Mouse (Mus musculus) lung, embryonic 15.5 days (tissue): Measurements from ENCODE around the gene Acbd3. TPM values are rescaled to one million over a fixed set of nuclear protein-coding genes. Genes with fewer than 3 reads are reported as not detected.
A peak's percentile ranks its signal among the peaks of the same experiment; 100 is the strongest.

ENCODE experiments used
- ATAC-seq: fragments of 200-750 bp; cut with Nextera tagmentation; 2 replicates; pipeline ENCODE4 v1.8.0; 2017; ENCODE audit warnings: moderate number of reproducible peaks, borderline replicate concordance; ENCODE audit not compliant: low FRiP score, low TSS enrichment; ENCODE audit errors: extremely low read depth
- H3K27ac ChIP-seq: fragments of 300-500 bp; sonication (generic); 2 replicates; pipeline ENCODE4 v1.5.1; 2015; ENCODE audit warnings: moderate library complexity, mild to moderate bottlenecking, inconsistent platforms
- H3K27me3 ChIP-seq: fragments of 300-500 bp; sonication (generic); 2 replicates; pipeline ENCODE4 v1.6.1; 2015; ENCODE audit warnings: inconsistent platforms
- H3K36me3 ChIP-seq: fragments of 300-500 bp; sonication (generic); 2 replicates; pipeline ENCODE4 v1.6.1; 2015; ENCODE audit warnings: inconsistent platforms
- H3K4me1 ChIP-seq: fragments of 300-500 bp; sonication (generic); 2 replicates; pipeline ENCODE4 v1.6.1; 2015; ENCODE audit warnings: inconsistent platforms
- H3K4me2 ChIP-seq: fragments of 300-500 bp; sonication (generic); 2 replicates; pipeline ENCODE4 v1.6.1; 2015; ENCODE audit warnings: inconsistent platforms, mild to moderate bottlenecking, moderate library complexity
- H3K4me3 ChIP-seq: fragments of 300-500 bp; sonication (generic); 2 replicates; pipeline ENCODE4 v1.5.1; 2015; ENCODE audit warnings: mild to moderate bottlenecking, inconsistent platforms
- H3K9ac ChIP-seq: fragments of 300-500 bp; sonication (generic); 2 replicates; pipeline ENCODE4 v1.6.1; 2015; ENCODE audit warnings: inconsistent platforms
- H3K9me3 ChIP-seq: fragments of 300-500 bp; sonication (generic); 2 replicates; pipeline ENCODE4 v1.6.1; 2016; ENCODE audit warnings: inconsistent platforms
- WGBS: fragments of 180-500 bp; shearing (Covaris S2); methylation state at CpG from one replicate; pipeline ENCODE4 v1.1.7; 2015; 5-methylcytosine and 5-hydroxymethylcytosine counted together
- polyA plus RNA-seq: library from polyadenylated mRNA; unstranded; fragments of >200 nt; fragmentation: Nextera tagmentation; extraction: Ambion mirVana; gene quantifications from 2 replicates; pipeline ENCODE4 v1.2.1, GENCODE M21; 2015

The Acbd3 gene
- 22.1 and 22.6 TPM in 2 replicates for polyA plus RNA-seq

GRCm38 (mm10) chr1:180725704-180726179 is at the start of gene Acbd3:
Acbd3 (plus strand) TSS chr1:180726043.
- Histone ChIP-seq H3K9ac (peak within 1 kb of the TSS; percentile 86), H3K27ac (peak within 1 kb of the TSS; percentile 89), H3K9me3 (no peaks in the 10 kb centered on the region), H3K4me1 (peaks cover 31% of the 10 kb centered on the region), H3K4me3 (peak within 1 kb of the TSS; percentile 86), H3K36me3 (no peaks in the 10 kb centered on the region), H3K27me3 (no peaks in the 10 kb centered on the region), H3K4me2 (peak within 1 kb of the TSS; percentile 72)
- under 1% methylated on average over 50 of the region's 52 CpGs for WGBS
- peak; percentile 94 for ATAC-seq

GRCm38 (mm10) chr1:180691284-180691683 is 34.6 kb upstream of the Acbd3 start:
- WGBS: 72% methylated on average over 7 of the region's 7 CpGs
- H3K36me3 ChIP-seq: peaks cover 33% of the 10 kb centered on the region

GRCm38 (mm10) chr1:180696626-180697352 is 29.1 kb upstream of the Acbd3 start, which contains the start of gene Mixl1:
Mixl1 (minus strand) TSS chr1:180697034.
- H3K4me2 ChIP-seq: peak within 1 kb of the TSS; percentile 74
- H3K36me3 ChIP-seq: peaks cover 3% of the 10 kb centered on the region; the same call in 1 of the 2 replicates
- no peaks in the 10 kb centered on the region for H3K9me3 ChIP-seq
- H3K4me1 ChIP-seq: peaks cover 11% of the 10 kb centered on the region; the same call in 1 of the 2 replicates
- peak within 1 kb of the TSS; percentile 44 for H3K4me3 ChIP-seq
- H3K27ac ChIP-seq: no peak within 1 kb of the TSS
- H3K9ac ChIP-seq: no peak within 1 kb of the TSS
- peak; percentile 35; the same call in 1 of the 2 replicates for ATAC-seq
- H3K27me3 ChIP-seq: peaks cover 51% of the 10 kb centered on the region
- WGBS: under 1% methylated on average over 79 of the region's 79 CpGs

More at GRCm38 (mm10) chr1:180691284-180691683, 34.6 kb upstream of the Acbd3 start:
- Histone ChIP-seq H3K27me3 (peaks cover 21% of the 10 kb centered on the region), H3K9me3 (no peaks in the 10 kb centered on the region), H3K4me1 (peaks cover under 1% of the 10 kb centered on the region; the same call in 1 of the 2 replicates), H3K4me3 (no peak overlapping the region), H3K4me2 (no peak overlapping the region), H3K27ac (no peak overlapping the region), H3K9ac (no peak overlapping the region)
- no peak for ATAC-seq

- H3K9ac ChIP-seq: no peak overlapping the region
- peaks cover 13% of the 10 kb centered on the region; the same call in 1 of the 2 replicates for H3K4me1 ChIP-seq
- H3K27ac ChIP-seq: no peak overlapping the region
- H3K9me3 ChIP-seq: no peaks in the 10 kb centered on the region
- H3K27me3 ChIP-seq: peaks cover 51% of the 10 kb centered on the region
- H3K4me3 ChIP-seq: no peak overlapping the region
- H3K36me3 ChIP-seq: no peaks in the 10 kb centered on the region
- no peak overlapping the region for H3K4me2 ChIP-seq
- ATAC-seq: no peak
- 62% methylated on average over 5 of the region's 5 CpGs for WGBS
Observed at GRCm38 (mm10) chr1:180698063-180698462, 27.8 kb upstream of the Acbd3 start.

GRCm38 (mm10) chr1:180703400-180703799 is 22.4 kb upstream of the Acbd3 start:
- Histone ChIP-seq H3K4me3 (peak overlapping the region; percentile 24), H3K36me3 (no peaks in the 10 kb centered on the region), H3K27me3 (peaks cover 9% of the 10 kb centered on the region), H3K9me3 (no peaks in the 10 kb centered on the region), H3K9ac (no peak overlapping the region; the same call in 1 of the 2 replicates), H3K4me1 (0 out of 2 replicates have a peak, but pooled peaks cover 3% of the 10 kb centered on the region), H3K27ac (no peak overlapping the region), H3K4me2 (peak overlapping the region; percentile 43)
- ATAC-seq: no peak
- 29% methylated on average over 6 of the region's 6 CpGs for WGBS

- H3K4me2 ChIP-seq: no peak overlapping the region
- WGBS: 32% methylated on average over 3 of the region's 3 CpGs
- H3K9me3 ChIP-seq: no peaks in the 10 kb centered on the region
- ATAC-seq: no peak
- H3K36me3 ChIP-seq: no peaks in the 10 kb centered on the region
- 0 out of 2 replicates have a peak, but pooled peaks cover 9% of the 10 kb centered on the region for H3K4me1 ChIP-seq
- no peaks in the 10 kb centered on the region for H3K27me3 ChIP-seq
- no peak overlapping the region for H3K27ac ChIP-seq
- no peak overlapping the region for H3K4me3 ChIP-seq
- no peak overlapping the region for H3K9ac ChIP-seq
Observed at GRCm38 (mm10) chr1:180707368-180707767, 18.5 kb upstream of the Acbd3 start.

GRCm38 (mm10) chr1:180707813-180708212 is 18.0 kb upstream of the Acbd3 start:
- no peaks in the 10 kb centered on the region for H3K9me3 ChIP-seq
- 53% methylated on average over 3 of the region's 3 CpGs for WGBS
- H3K4me1 ChIP-seq: 0 out of 2 replicates have a peak, but pooled peaks cover 6% of the 10 kb centered on the region
- H3K36me3 ChIP-seq: no peaks in the 10 kb centered on the region
- ATAC-seq: no peak
- H3K4me2 ChIP-seq: no peak overlapping the region
- no peak overlapping the region for H3K4me3 ChIP-seq
- no peak overlapping the region for H3K9ac ChIP-seq
- H3K27me3 ChIP-seq: no peaks in the 10 kb centered on the region
- no peak overlapping the region for H3K27ac ChIP-seq

GRCm38 (mm10) chr1:180708935-180709776 is 16.7 kb upstream of the Acbd3 start:
- peak; percentile 55 for ATAC-seq
- no peak overlapping the region; the same call in 1 of the 2 replicates for H3K4me2 ChIP-seq
- no peak overlapping the region for H3K4me3 ChIP-seq
- H3K9me3 ChIP-seq: no peaks in the 10 kb centered on the region
- no peak overlapping the region for H3K27ac ChIP-seq
- H3K36me3 ChIP-seq: no peaks in the 10 kb centered on the region
- H3K9ac ChIP-seq: no peak overlapping the region
- 25% methylated on average over 14 of the region's 14 CpGs for WGBS
- no peaks in the 10 kb centered on the region for H3K27me3 ChIP-seq
- 0 out of 2 replicates have a peak, but pooled peaks cover 6% of the 10 kb centered on the region for H3K4me1 ChIP-seq

- Histone ChIP-seq H3K27ac (no peak overlapping the region), H3K9ac (no peak overlapping the region), H3K4me2 (no peak overlapping the region), H3K36me3 (no peaks in the 10 kb centered on the region), H3K4me1 (no peaks in the 10 kb centered on the region), H3K9me3 (no peaks in the 10 kb centered on the region), H3K4me3 (no peak overlapping the region), H3K27me3 (no peaks in the 10 kb centered on the region)
- ATAC-seq: no peak
- WGBS: 67% methylated on average over 5 of the region's 5 CpGs
Observed at GRCm38 (mm10) chr1:180718756-180719155, 7.1 kb upstream of the Acbd3 start.

- Histone ChIP-seq H3K9ac (no peak overlapping the region), H3K9me3 (no peaks in the 10 kb centered on the region), H3K4me1 (no peaks in the 10 kb centered on the region), H3K4me2 (no peak overlapping the region), H3K27ac (no peak overlapping the region), H3K27me3 (no peaks in the 10 kb centered on the region), H3K4me3 (no peak overlapping the region), H3K36me3 (no peaks in the 10 kb centered on the region)
- WGBS: 59% methylated on average over 6 of the region's 6 CpGs
- no peak for ATAC-seq
Observed at GRCm38 (mm10) chr1:180719483-180719882, 6.4 kb upstream of the Acbd3 start.

- peak; percentile 32; the same call in 1 of the 2 replicates for ATAC-seq
- Histone ChIP-seq H3K4me2 (no peak overlapping the region), H3K9ac (no peak overlapping the region), H3K27me3 (no peaks in the 10 kb centered on the region), H3K9me3 (no peaks in the 10 kb centered on the region), H3K4me1 (peaks cover 2% of the 10 kb centered on the region; the same call in 1 of the 2 replicates), H3K27ac (no peak overlapping the region), H3K36me3 (no peaks in the 10 kb centered on the region), H3K4me3 (no peak overlapping the region)
- WGBS: 38% methylated on average over 5 of the region's 5 CpGs
Observed at GRCm38 (mm10) chr1:180719951-180720689, 5.7 kb upstream of the Acbd3 start.
